In the genomic region with DNA sequence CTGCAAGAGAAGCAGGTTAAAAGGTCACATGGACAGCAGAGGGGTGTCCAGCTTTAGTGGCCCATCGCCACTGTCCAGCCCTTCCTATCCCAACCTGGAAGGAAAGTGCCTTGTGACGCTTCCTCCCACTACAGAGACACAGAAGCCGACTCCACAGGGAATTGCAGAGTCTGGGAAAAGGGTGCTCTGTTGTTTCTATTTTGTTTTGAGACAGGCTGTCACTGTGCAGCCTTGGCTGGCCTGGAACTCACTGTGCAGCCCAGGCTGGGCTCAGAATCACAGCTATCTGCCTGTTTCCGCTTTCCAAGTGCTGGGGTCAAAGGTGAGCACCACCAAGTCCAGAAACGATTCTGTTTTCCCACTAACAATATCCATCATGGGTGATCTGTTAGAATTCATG, we compare ENCODE assay signal across 9 mouse cellular contexts.
"Had no signal": no experiment of that assay in that cellular context is flagged by ENCODE, and none has a peak within 500 bp of the region (broad histone marks: within the 10 kb centered on the region; RNA-seq: fewer than 3 reads in every experiment).

No protein-coding gene starts in this region.

- H3K27ac ChIP-seq: hindbrain, embryonic 15.5 days; limb, embryonic 15.5 days; liver, embryonic 12.5 days; midbrain, embryonic 10.5 days; neural tube, embryonic 15.5 days had no signal

- DNase-seq: lung, postnatal 36 days; midbrain, embryonic 14.5 days; thymus, postnatal 4 days had no signal

- H3K4me1 ChIP-seq: liver, embryonic 12.5 days had no signal

- H3K9ac ChIP-seq: hindbrain, embryonic 15.5 days; limb, embryonic 15.5 days; liver, embryonic 12.5 days; neural tube, embryonic 15.5 days had no signal

- H3K9me3 ChIP-seq: hindbrain, embryonic 15.5 days; limb, embryonic 15.5 days; midbrain, embryonic 10.5 days; neural tube, embryonic 15.5 days had no signal

- ATAC-seq: liver, embryonic 12.5 days had no signal

- H3K4me2 ChIP-seq: hindbrain, embryonic 15.5 days; limb, embryonic 15.5 days; liver, embryonic 12.5 days; neural tube, embryonic 15.5 days had no signal

- H3K27me3 ChIP-seq: hindbrain, embryonic 15.5 days; limb, embryonic 15.5 days; neural tube, embryonic 15.5 days had no signal

- H3K4me3 ChIP-seq: hindbrain, embryonic 15.5 days; limb, embryonic 15.5 days; liver, embryonic 12.5 days; midbrain, embryonic 10.5 days; myocyte; neural tube, embryonic 15.5 days had no signal

- H3K36me3 ChIP-seq: hindbrain, embryonic 15.5 days; limb, embryonic 15.5 days; liver, embryonic 12.5 days; midbrain, embryonic 10.5 days; neural tube, embryonic 15.5 days had no signal
